Mouse (Mus musculus): ENCODE results near the gene Pigu. TPM values are rescaled to one million over a fixed set of nuclear protein-coding genes. Genes with fewer than 3 reads are reported as not detected.

Gene Pigu
- total RNA-seq (2018; cell fraction: chromatin; rRNA removed), result 10 to 100 TPM in 25 of 26 experiments, 1 to 10 TPM in 1; 8.2 to 57.5 (median 34.7) TPM
- total RNA-seq (2018; cell fraction: cytosol; rRNA removed), result 10 to 100 TPM; 19.7 to 41.8 (median 31.7) TPM
- total RNA-seq (2018; cell fraction: nucleus; rRNA removed), result 10 to 100 TPM; 17.6 to 58.3 (median 32.9) TPM
- polyA plus RNA-seq (2018), result 26.4 to 67.1 TPM (median 39.7 TPM) in 3 replicates

- Histone ChIP-seq H3K27ac (peak within 1 kb of the TSS; percentile 44), H3K79me2 (ENCODE audit: inconsistent target) (peaks cover 51% of the 10 kb centered on the region), H3K4me3 (ENCODE audit: inconsistent target) (peak within 1 kb of the TSS; percentile 99), H3K36me3 (ENCODE audit: inconsistent target) (no peaks in the 10 kb centered on the region)
- WGBS (ENCODE audit: missing documents), result under 1% methylated on average over 38 of the region's 38 CpGs
These were observed at the start of gene Pigu for GRCm38 (mm10) chr2:155356971-155357591. Gene Pigu, minus strand, starts transcription at chr2:155357430.

DNA sequence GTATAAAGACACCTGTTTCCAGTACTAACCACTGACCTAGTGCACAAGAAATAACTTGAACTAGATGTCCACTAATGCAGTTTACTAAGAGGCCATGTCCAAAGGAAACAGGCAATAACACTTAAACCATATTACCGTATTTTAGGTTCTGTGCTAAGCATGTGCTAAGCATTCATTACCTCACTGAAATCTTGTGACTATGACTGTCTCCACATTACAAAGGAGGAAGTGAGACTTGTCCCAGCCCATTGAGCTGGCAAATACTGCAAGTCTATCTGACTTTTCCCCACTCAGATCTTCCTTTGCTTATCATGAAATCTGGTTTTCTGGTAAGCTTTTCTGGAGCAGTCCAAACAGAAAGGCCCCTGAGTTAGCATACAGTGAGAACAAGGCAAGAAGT is 47.4 kb upstream of the Pigu start:
- WGBS (ENCODE audit: missing documents), result 0% methylated on average over 1 of the region's 1 CpGs
- Histone ChIP-seq H3K27ac (peak overlapping the region; percentile 99), H3K4me3 (ENCODE audit: inconsistent target) (no peak overlapping the region), H3K36me3 (ENCODE audit: inconsistent target) (peaks cover 24% of the 10 kb centered on the region), H3K79me2 (ENCODE audit: inconsistent target) (peaks cover 10% of the 10 kb centered on the region; the same call in 1 of the 2 replicates)

DNA sequence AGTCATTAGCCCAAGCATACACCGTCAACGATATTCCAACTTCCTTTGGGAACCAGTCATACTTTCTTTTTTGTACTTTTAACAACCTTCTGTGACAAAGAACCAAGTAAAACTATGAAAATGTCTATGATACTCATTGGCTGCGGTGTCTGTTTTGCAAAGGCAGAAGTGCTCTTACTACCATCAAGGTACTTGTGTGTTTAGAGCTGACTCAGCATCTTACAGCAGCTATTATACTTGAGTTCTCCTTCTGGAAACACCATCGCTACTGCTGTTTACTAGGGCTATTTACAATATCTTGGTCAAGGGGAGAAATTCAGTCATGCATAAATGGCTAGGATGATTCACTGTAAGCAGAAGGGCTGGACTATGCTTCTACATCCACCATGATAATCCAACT is 44.7 kb upstream of the Pigu start:
- Histone ChIP-seq H3K27ac (0 out of 2 replicates have a peak overlapping the region, but pooled peaks have one; percentile 15), H3K36me3 (ENCODE audit: inconsistent target) (peaks cover 15% of the 10 kb centered on the region), H3K79me2 (ENCODE audit: inconsistent target) (peaks cover 10% of the 10 kb centered on the region; the same call in 1 of the 2 replicates), H3K4me3 (ENCODE audit: inconsistent target) (no peak overlapping the region)
- 100% methylated on average over 4 of the region's 4 CpGs for whole genome bisulfite sequencing (ENCODE audit: missing documents)

DNA sequence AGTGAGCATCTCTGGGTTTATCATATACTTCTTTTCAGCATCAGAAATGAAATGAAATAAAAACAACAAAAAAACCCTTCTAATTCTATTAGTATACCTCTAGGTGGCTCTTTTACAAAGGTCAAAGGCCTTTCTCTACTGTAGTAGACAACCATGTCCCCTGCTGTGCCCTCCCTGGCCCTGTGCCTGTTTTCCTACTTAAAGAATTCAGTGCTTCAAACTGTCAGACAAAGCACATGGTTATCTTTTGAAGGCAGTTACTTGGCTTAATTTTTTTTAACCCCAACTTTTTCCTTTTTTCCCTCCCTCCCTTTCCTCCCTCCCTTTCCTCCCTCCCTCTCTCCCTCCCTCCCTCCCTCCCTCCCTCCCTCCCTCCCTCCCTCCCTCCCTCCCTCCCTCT is 43.0 kb upstream of the Pigu start:
- H3K27ac ChIP-seq, result no peak overlapping the region
- H3K4me3 ChIP-seq (ENCODE audit: inconsistent target), result no peak overlapping the region
- H3K36me3 ChIP-seq (ENCODE audit: inconsistent target), result 0 out of 2 replicates have a peak, but pooled peaks cover 14% of the 10 kb centered on the region
- H3K79me2 ChIP-seq (ENCODE audit: inconsistent target), result peaks cover 10% of the 10 kb centered on the region; the same call in 1 of the 2 replicates

DNA sequence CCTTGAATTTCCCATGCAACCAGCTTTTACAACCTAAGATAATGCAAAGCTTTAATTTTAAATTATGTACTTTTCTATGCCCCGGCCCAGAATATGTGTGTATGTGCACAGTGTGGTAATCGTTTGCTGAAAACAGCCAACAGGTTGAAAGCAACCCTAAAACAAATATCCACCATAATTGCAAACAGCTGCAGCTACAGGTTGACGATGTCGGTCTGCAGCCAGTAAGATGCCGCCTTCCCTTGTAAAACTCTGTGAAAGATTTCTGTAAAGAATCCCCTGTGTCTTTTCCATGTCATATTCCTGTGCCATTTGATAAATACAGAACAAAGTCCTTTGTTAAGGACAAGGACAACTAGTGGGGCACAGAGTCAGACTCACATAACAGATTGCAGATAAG is 37.4 kb upstream of the Pigu start:
- Histone ChIP-seq H3K4me3 (ENCODE audit: inconsistent target) (no peak overlapping the region), H3K79me2 (ENCODE audit: inconsistent target) (no peaks in the 10 kb centered on the region), H3K36me3 (ENCODE audit: inconsistent target) (peaks cover 36% of the 10 kb centered on the region), H3K27ac (no peak overlapping the region)
- 85% methylated on average over 5 of the region's 5 CpGs for WGBS (ENCODE audit: missing documents)

DNA sequence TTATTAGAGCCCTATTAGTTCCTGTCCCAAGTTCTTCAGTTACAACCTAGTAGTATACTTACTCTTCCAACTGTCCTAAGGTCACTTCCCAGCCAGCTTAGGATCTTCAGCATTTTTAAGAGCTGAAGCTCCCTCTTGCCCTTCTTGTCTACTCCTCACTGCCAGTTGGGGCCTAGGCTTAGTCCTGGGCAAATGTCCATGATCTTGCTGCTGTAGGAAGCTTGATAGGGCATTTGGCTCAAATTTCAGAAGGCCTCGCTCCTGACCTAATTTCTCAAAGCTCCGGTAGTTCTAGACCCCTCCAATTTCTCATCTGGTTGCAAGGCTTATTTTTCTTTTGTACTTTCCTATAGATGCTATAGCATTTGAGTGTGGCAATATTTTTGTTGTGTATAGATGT is 31.3 kb upstream of the Pigu start:
- peaks cover 39% of the 10 kb centered on the region for H3K36me3 ChIP-seq (ENCODE audit: inconsistent target)

GRCm38 (mm10) chr2:155387052-155387451 is 29.8 kb upstream of the Pigu start:
- 86% methylated on average over 4 of the region's 4 CpGs for WGBS (ENCODE audit: missing documents)
- H3K4me3 ChIP-seq (ENCODE audit: inconsistent target), result no peak overlapping the region
- peaks cover 39% of the 10 kb centered on the region for H3K36me3 ChIP-seq (ENCODE audit: inconsistent target)
- peaks cover 22% of the 10 kb centered on the region; the same call in 1 of the 2 replicates for H3K79me2 ChIP-seq (ENCODE audit: inconsistent target)
- no peak overlapping the region for H3K27ac ChIP-seq

More for the DNA sequence above, 31.3 kb upstream of the Pigu start:
- 93% methylated on average over 2 of the region's 2 CpGs for WGBS (ENCODE audit: missing documents)
- no peak overlapping the region for H3K27ac ChIP-seq
- H3K79me2 ChIP-seq (ENCODE audit: inconsistent target), result peaks cover 7% of the 10 kb centered on the region; the same call in 1 of the 2 replicates
- H3K4me3 ChIP-seq (ENCODE audit: inconsistent target), result no peak overlapping the region

- peaks cover 39% of the 10 kb centered on the region for H3K36me3 ChIP-seq (ENCODE audit: inconsistent target)
- WGBS (ENCODE audit: missing documents), result 53% methylated on average over 25 of the region's 27 CpGs
These were observed 29.3 kb upstream of the Pigu start for GRCm38 (mm10) chr2:155386534-155386899.

GRCm38 (mm10) chr2:155385731-155386533 is 28.7 kb upstream of the Pigu start:
- 81% methylated on average over 14 of the region's 18 CpGs for WGBS (ENCODE audit: missing documents)
- H3K4me3 ChIP-seq (ENCODE audit: inconsistent target), result no peak overlapping the region
- H3K27ac ChIP-seq, result no peak overlapping the region
- peaks cover 35% of the 10 kb centered on the region; the same call in 1 of the 2 replicates for H3K36me3 ChIP-seq (ENCODE audit: inconsistent target)
- H3K79me2 ChIP-seq (ENCODE audit: inconsistent target), result peaks cover 22% of the 10 kb centered on the region; the same call in 1 of the 2 replicates

More at GRCm38 (mm10) chr2:155386534-155386899, 29.3 kb upstream of the Pigu start:
- Histone ChIP-seq H3K27ac (no peak overlapping the region), H3K4me3 (ENCODE audit: inconsistent target) (no peak overlapping the region), H3K79me2 (ENCODE audit: inconsistent target) (peaks cover 22% of the 10 kb centered on the region; the same call in 1 of the 2 replicates)

- 20% methylated on average over 6 of the region's 7 CpGs for WGBS (ENCODE audit: missing documents)
- Histone ChIP-seq H3K27ac (no peak overlapping the region), H3K36me3 (ENCODE audit: inconsistent target) (peaks cover 26% of the 10 kb centered on the region; the same call in 1 of the 2 replicates), H3K4me3 (ENCODE audit: inconsistent target) (no peak overlapping the region), H3K79me2 (ENCODE audit: inconsistent target) (peaks cover 22% of the 10 kb centered on the region; the same call in 1 of the 2 replicates)
These were observed 27.9 kb upstream of the Pigu start for GRCm38 (mm10) chr2:155385090-155385489.

DNA sequence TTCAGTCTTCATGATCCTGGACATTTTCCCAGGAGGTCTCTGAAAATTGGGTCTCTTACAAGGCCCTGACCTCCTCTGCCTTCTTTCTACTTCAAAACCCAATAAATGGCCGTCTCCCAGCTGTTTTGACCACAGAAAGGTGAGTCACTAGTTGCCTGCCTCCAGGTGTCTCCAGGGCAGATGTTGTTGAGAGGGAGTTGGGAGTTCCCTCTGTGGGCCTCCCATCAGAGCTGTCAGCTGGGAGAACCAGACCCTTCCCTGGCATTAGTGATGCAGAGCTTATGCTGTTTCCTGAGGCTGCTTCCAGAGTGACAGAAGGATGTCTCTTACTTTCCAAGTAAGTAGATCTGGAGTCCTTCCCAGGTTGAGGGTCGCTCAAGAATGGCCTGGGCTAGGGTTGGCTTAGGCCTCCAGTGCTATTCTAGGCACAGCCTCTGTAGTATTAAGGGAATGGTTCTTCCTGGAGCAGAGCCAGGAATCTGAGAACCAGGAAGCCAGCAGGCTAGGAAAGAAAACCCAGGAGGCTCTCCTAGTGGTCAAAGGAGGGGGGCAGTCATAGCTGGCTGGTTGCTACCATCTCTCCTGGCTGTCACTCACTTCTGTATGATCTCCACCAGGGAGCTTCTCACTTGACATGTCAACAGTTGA is 25.7 kb upstream of the Pigu start:
- H3K79me2 ChIP-seq (ENCODE audit: inconsistent target), result peaks cover 22% of the 10 kb centered on the region; the same call in 1 of the 2 replicates
- H3K27ac ChIP-seq, result no peak overlapping the region
- H3K4me3 ChIP-seq (ENCODE audit: inconsistent target), result peak overlapping the region; percentile 55; the same call in 1 of the 2 replicates
- peaks cover 19% of the 10 kb centered on the region; the same call in 1 of the 2 replicates for H3K36me3 ChIP-seq (ENCODE audit: inconsistent target)
- 100% methylated on average over 2 of the region's 2 CpGs for WGBS (ENCODE audit: missing documents)

DNA sequence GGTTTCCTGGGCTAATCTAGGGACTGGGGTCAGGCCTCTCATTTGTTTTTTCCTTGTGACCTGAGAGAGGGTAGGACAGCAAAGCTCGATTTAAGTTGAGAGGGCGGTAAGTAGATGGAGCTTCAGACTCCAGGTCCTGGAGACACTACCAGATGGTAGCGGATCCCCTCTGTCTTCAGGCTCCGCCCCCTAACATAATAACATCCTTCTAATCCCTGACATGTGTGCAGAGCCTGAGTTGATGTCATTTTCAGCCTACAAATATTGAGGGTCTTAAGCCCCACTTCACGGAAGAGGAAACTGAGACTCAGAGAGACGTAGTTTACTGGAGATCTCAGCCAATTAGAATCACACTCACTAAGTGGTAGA is 25.1 kb upstream of the Pigu start:
- 39% methylated on average over 6 of the region's 6 CpGs for WGBS (ENCODE audit: missing documents)
- Histone ChIP-seq H3K36me3 (ENCODE audit: inconsistent target) (peaks cover 13% of the 10 kb centered on the region; the same call in 1 of the 2 replicates), H3K27ac (peak overlapping the region; percentile 36), H3K79me2 (ENCODE audit: inconsistent target) (peaks cover 22% of the 10 kb centered on the region; the same call in 1 of the 2 replicates), H3K4me3 (ENCODE audit: inconsistent target) (peak overlapping the region; percentile 55)

GRCm38 (mm10) chr2:155381643-155382331 is 24.6 kb upstream of the Pigu start:
- peak overlapping the region; percentile 36 for H3K27ac ChIP-seq
- under 1% methylated on average over 56 of the region's 68 CpGs for WGBS (ENCODE audit: missing documents)
- H3K4me3 ChIP-seq (ENCODE audit: inconsistent target), result peak overlapping the region; percentile 55
- peaks cover 10% of the 10 kb centered on the region; the same call in 1 of the 2 replicates for H3K36me3 ChIP-seq (ENCODE audit: inconsistent target)
- peaks cover 22% of the 10 kb centered on the region; the same call in 1 of the 2 replicates for H3K79me2 ChIP-seq (ENCODE audit: inconsistent target)

Measured in macrophage (primary cell).